Mouse (Mus musculus) gastrocnemius, postnatal 14 days (tissue): ENCODE measurements around the gene Asf1a. TPM values are rescaled to one million over a fixed set of nuclear protein-coding genes. Genes with fewer than 3 reads are reported as not detected.
"Not testable (repeated sequence)": the region's sequence is repeated elsewhere in the genome, so short reads cannot be mapped to it uniquely, and the experiment has no call there.

Experiments used
- DNase-seq: peaks from one replicate; pipeline ENCODE4 v3.0.0; 2021; ENCODE audit warnings: mixed read lengths
- intact Hi-C: fragments of 180-260 bp; cut with DNase I; formaldehyde crosslinking; loops from one replicate; pipeline ENCODE4 v1.15.1; 2025; ENCODE audit warnings: low total_unique reads
- total RNA-seq, 2 experiments: library from RNA; stranded (reverse); gene quantifications; 2 replicates each; pipeline ENCODE4 v1.2.3; 2021

Gene Asf1a
- total RNA-seq, 2 experiments from 2014 or later: 18.6 to 21.2 TPM

GRCm38 (mm10) chr10:53634160-53634559 is 37.6 kb downstream of the Asf1a start:
- no peak for DNase-seq
- intact Hi-C loops: no loop called here

- intact Hi-C loops: no loop called here
These were observed 38.9 kb downstream of the Asf1a start for GRCm38 (mm10) chr10:53635246-53635971.

GRCm38 (mm10) chr10:53641507-53641906 is 45.0 kb downstream of the Asf1a start:
- no peak for DNase-seq
- intact Hi-C loops: no loop called here

More at GRCm38 (mm10) chr10:53635246-53635971, 38.9 kb downstream of the Asf1a start:
- no peak for DNase-seq

GRCm38 (mm10) chr10:53650683-53651082 is 54.1 kb downstream of the Asf1a start:
- intact Hi-C loops: no loop called here
- DNase-seq: no peak

DNA sequence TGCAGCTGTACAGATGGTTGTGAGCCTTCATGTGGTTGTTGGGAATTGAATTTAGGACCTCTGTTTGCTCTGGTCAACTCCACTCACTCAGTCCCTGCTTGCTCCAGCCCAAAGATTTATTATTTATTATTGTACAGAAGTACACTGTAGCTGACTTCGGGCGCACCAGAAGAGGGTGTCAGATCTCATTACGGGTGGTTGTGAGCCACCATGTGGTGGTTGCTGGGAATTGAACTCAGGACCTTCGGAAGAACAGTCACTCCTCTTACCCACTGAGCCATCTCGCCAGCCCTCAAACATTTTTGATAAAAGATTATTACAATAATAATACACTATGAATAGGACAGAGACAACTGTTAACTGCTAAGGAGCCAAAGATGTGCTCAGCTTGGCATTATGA is 57.7 kb downstream of the Asf1a start:
- DNase-seq, intact Hi-C loops: not testable (repeated sequence)

Other genes starting within 250 kb of the Asf1a start
- gene Cep85l, start 216.8 kb upstream of the Asf1a start, total RNA-seq: 10 to 100 TPM; 28.0 to 68.5 TPM
- gene Mcm9, start 33.7 kb downstream of the Asf1a start, total RNA-seq: 1 to 10 TPM; 2.0 to 2.2 TPM
- under 1 TPM; 0.70 to 0.80 TPM for gene Fam184a, start 154.4 kb downstream of the Asf1a start, total RNA-seq